Mouse (Mus musculus) intestine, embryonic 15.5 days (tissue): Measurements from ENCODE around the gene Polr1a. TPM values are rescaled to one million over a fixed set of nuclear protein-coding genes. Genes with fewer than 3 reads are reported as not detected.
"Not testable (repeated sequence)": the region's sequence is repeated elsewhere in the genome, so short reads cannot be mapped to it uniquely, and the experiment has no call there.

Source experiments
- ATAC-seq: fragments of 200-750 bp; cut with Nextera tagmentation; 2 replicates; pipeline ENCODE4 v1.8.0; 2017; ENCODE audit warnings: moderate TSS enrichment, moderate library complexity
- H3K27ac ChIP-seq: fragments of 300-500 bp; sonication (generic); 2 replicates; pipeline ENCODE4 v1.5.1; 2015; ENCODE audit warnings: mild to moderate bottlenecking, inconsistent platforms
- H3K27me3 ChIP-seq: fragments of 300-500 bp; sonication (generic); replicated peaks from 2 replicates; pipeline ENCODE4 v1.6.1; 2015; ENCODE audit warnings: inconsistent platforms
- H3K36me3 ChIP-seq: fragments of 300-500 bp; sonication (generic); 2 replicates; pipeline ENCODE4 v1.6.1; 2015; ENCODE audit warnings: inconsistent platforms
- H3K4me1 ChIP-seq: fragments of 300-500 bp; sonication (generic); replicated peaks from 2 replicates; pipeline ENCODE4 v1.6.1; 2015; ENCODE audit warnings: inconsistent platforms
- H3K4me2 ChIP-seq: fragments of 300-500 bp; sonication (generic); replicated peaks from 2 replicates; pipeline ENCODE4 v1.6.1; 2015; ENCODE audit warnings: mild to moderate bottlenecking, inconsistent platforms
- H3K4me3 ChIP-seq: fragments of 300-500 bp; sonication (generic); replicated peaks from 2 replicates; pipeline ENCODE4 v1.5.1; 2015; ENCODE audit warnings: inconsistent platforms
- H3K9ac ChIP-seq: fragments of 300-500 bp; sonication (generic); 2 replicates; pipeline ENCODE4 v1.6.1; 2015; ENCODE audit warnings: inconsistent platforms
- H3K9me3 ChIP-seq: fragments of 300-500 bp; sonication (generic); 2 replicates; pipeline ENCODE4 v1.6.1; 2016; ENCODE audit warnings: inconsistent platforms
- WGBS: fragments of 180-500 bp; shearing (Covaris S2); methylation state at CpG from one replicate; pipeline ENCODE4 v1.1.7; 2015; 5-methylcytosine and 5-hydroxymethylcytosine counted together
- polyA plus RNA-seq: library from polyadenylated mRNA; unstranded; fragments of >200 nt; fragmentation: Nextera tagmentation; extraction: Ambion mirVana; gene quantifications from 2 replicates; pipeline ENCODE4 v1.2.1, GENCODE M21; 2015

Gene Polr1a
- polyA plus RNA-seq, 1 experiment from 2014 or later, result 30.8 TPM

DNA sequence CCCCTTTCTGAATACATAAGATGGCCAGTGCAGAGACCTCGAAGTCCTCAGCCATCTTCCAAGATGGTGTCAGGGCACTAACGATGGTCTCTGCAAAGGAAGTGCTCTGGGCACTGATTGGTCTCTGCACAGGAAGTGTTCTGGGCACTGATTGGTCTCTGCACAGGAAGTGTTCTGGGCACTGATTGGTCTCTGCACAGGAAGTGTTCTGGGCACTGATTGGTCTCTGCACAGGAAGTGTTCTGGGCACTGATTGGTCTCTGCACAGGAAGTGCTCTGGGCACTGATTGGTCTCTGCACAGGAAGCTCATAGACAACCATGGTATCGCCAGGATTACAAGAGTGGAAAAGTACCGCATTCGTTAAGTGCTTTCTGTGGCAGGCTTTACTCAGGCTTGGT, 16.4 kb downstream of the Polr1a start:
- H3K9ac ChIP-seq, H3K4me1 ChIP-seq, H3K9me3 ChIP-seq, H3K4me3 ChIP-seq, H3K4me2 ChIP-seq, H3K27ac ChIP-seq, H3K27me3 ChIP-seq, ATAC-seq: not testable (repeated sequence)
- 91% methylated on average over 5 of the region's 5 CpGs for WGBS
- peaks cover 47% of the 10 kb centered on the region for H3K36me3 ChIP-seq

GRCm38 (mm10) chr6:71927911-71928310, 19.1 kb downstream of the Polr1a start:
- H3K9ac ChIP-seq, result no peak overlapping the region
- no peaks in the 10 kb centered on the region for H3K9me3 ChIP-seq
- H3K4me1 ChIP-seq, result no peaks in the 10 kb centered on the region
- H3K4me3 ChIP-seq, result no peak overlapping the region
- no peak overlapping the region for H3K4me2 ChIP-seq
- peaks cover 41% of the 10 kb centered on the region for H3K36me3 ChIP-seq
- H3K27me3 ChIP-seq, result no peaks in the 10 kb centered on the region
- ATAC-seq, result no peak
- no peak overlapping the region for H3K27ac ChIP-seq

DNA sequence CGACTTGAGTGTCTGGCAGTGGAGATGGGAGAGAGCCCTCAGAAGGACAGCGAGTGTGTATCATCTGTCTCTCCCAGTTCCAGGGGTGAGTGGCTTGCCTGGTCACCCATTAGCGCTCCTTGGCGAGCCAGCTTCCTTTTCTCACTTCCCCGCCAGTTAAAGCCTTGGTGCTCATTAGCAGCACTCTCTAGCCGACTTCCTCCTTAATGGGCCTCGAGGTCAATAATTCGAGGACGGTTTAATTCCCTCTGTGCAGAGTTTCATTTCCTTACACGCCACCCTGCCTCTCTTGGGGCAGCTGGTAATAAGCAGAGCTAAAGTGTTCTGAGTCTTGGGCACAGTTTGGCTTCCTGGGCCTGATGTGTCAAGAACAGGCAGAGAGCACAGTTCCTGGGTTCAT, 21.2 kb downstream of the Polr1a start:
- WGBS, result 93% methylated on average over 10 of the region's 10 CpGs
- Histone ChIP-seq H3K4me3 (no peak overlapping the region), H3K9me3 (no peaks in the 10 kb centered on the region), H3K9ac (no peak overlapping the region), H3K36me3 (peaks cover 36% of the 10 kb centered on the region), H3K27ac (no peak overlapping the region), H3K4me1 (no peaks in the 10 kb centered on the region), H3K27me3 (no peaks in the 10 kb centered on the region), H3K4me2 (no peak overlapping the region)
- ATAC-seq, result no peak

DNA sequence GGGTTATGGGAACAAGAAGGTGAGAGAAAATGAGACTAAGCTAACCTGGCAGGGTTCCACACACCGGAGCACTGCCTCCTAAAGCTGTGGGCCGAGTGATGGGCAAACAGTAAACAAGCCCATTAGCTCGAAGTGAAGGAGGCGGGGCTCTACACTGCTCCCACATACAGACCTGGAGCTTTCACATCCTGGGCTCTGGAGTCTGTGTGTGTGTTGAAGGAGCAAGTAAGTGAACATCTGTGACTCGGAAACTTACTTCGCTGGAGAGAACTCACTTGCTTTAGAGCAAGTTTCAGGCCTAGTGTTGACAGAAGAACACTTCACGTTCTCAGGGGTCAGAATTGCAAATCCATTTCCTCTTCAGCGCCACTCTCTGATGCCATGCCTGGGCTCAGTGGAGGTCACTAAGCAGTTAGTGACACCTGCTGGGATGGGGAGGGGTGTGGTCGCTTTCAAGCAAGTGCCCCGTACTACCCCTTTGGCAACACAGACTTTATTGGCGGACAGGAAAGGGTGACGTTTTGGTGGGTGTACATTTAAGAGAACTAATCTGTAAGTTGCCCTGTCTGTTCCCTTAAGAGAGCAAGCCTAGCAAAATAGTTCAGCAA, 22.1 kb downstream of the Polr1a start:
- 83% methylated on average over 12 of the region's 12 CpGs for WGBS
- no peaks in the 10 kb centered on the region for H3K9me3 ChIP-seq

GRCm38 (mm10) chr6:71932347-71932746, 23.5 kb downstream of the Polr1a start:
- Histone ChIP-seq H3K9ac (no peak overlapping the region), H3K9me3 (no peaks in the 10 kb centered on the region), H3K4me1 (no peaks in the 10 kb centered on the region), H3K4me2 (no peak overlapping the region), H3K27me3 (no peaks in the 10 kb centered on the region), H3K36me3 (peaks cover 42% of the 10 kb centered on the region), H3K4me3 (no peak overlapping the region), H3K27ac (no peak overlapping the region)
- WGBS, result 75% methylated on average over 5 of the region's 5 CpGs
- ATAC-seq, result no peak

More for the DNA sequence above, 22.1 kb downstream of the Polr1a start:
- peaks cover 36% of the 10 kb centered on the region for H3K36me3 ChIP-seq
- no peak overlapping the region for H3K4me3 ChIP-seq
- ATAC-seq, result no peak
- no peaks in the 10 kb centered on the region for H3K4me1 ChIP-seq
- H3K27me3 ChIP-seq, result no peaks in the 10 kb centered on the region
- H3K4me2 ChIP-seq, result no peak overlapping the region
- H3K9ac ChIP-seq, result no peak overlapping the region
- no peak overlapping the region for H3K27ac ChIP-seq

DNA sequence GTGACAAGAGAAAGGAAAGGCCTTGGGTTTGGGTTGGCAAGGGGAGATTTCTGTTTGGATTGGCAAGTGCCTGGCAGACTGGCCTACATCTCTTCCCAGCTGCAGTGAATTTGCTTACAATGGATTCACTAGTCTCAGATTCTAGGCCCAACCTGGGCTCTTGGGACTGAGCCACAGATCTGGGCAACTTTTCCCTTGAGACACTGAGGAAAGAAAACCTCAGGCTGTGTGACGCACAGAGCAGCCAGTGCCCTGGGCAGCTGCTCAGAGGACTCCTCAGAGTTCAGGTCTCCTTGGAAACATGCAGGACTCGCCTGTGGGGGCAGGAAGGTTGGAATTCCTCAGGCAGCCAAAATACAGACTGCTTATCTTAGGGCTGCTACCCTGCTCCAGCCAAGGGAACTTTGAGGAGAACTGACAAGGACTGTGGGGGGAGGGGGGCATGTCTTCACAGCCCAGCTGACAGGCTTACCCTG, 25.3 kb downstream of the Polr1a start:
- Histone ChIP-seq H3K27me3 (no peaks in the 10 kb centered on the region), H3K36me3 (peaks cover 49% of the 10 kb centered on the region), H3K4me3 (no peak overlapping the region), H3K27ac (no peak overlapping the region), H3K9ac (no peak overlapping the region), H3K9me3 (no peaks in the 10 kb centered on the region), H3K4me2 (no peak overlapping the region), H3K4me1 (no peaks in the 10 kb centered on the region)
- 47% methylated on average over 2 of the region's 2 CpGs for WGBS
- ATAC-seq, result no peak

DNA sequence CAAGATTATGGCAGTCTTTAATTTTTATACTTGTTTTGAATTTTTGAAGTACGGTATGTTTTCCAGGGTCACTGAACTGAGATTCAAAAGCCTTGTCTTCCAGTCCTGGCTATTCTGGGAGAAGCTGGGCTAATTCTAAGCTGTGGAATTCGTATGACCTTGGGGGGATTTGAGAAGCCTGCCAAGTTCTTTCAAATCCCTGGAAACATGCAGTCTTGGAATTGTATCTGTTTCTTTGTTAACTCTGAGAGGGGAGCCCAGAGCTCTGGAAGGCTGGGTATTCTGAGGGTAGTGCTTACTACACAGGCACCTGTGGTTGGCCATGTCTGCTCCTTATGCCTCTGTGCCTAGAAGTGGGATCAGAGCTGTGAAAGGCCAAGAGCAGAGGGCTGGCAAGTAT, 26.9 kb downstream of the Polr1a start:
- 63% methylated on average over 2 of the region's 2 CpGs for WGBS
- Histone ChIP-seq H3K9me3 (no peaks in the 10 kb centered on the region), H3K4me1 (no peaks in the 10 kb centered on the region), H3K27me3 (no peaks in the 10 kb centered on the region), H3K4me2 (no peak overlapping the region), H3K36me3 (peaks cover 36% of the 10 kb centered on the region), H3K27ac (no peak overlapping the region), H3K9ac (no peak overlapping the region), H3K4me3 (no peak overlapping the region)
- ATAC-seq, result no peak

DNA sequence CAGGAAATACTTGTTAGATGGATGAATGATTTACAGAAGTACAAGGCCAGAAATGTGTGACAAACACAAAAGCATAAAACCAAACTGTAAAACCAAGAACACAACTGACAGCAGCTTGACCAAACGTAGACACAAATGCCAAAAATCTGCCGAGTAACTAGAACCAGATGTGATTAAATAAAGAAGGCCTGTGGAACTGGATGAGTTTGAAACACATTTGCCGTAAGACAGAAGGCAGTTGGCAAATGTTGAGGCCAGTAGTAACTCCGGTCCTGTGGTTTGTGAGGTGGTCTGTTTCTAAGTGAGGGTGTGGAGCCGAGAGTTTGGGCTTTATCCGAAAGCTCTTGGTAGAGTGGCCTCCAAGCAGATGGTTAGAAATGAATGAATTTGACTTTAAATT, 32.1 kb downstream of the Polr1a start:
- 86% methylated on average over 6 of the region's 6 CpGs for WGBS
- peaks cover 22% of the 10 kb centered on the region for H3K36me3 ChIP-seq

GRCm38 (mm10) chr6:71945101-71945500, 36.2 kb downstream of the Polr1a start:
- WGBS, result 80% methylated on average over 6 of the region's 6 CpGs
- no peaks in the 10 kb centered on the region for H3K4me1 ChIP-seq
- no peaks in the 10 kb centered on the region for H3K9me3 ChIP-seq
- no peak overlapping the region for H3K4me2 ChIP-seq
- no peak overlapping the region for H3K4me3 ChIP-seq
- H3K27ac ChIP-seq, result no peak overlapping the region
- no peak overlapping the region for H3K9ac ChIP-seq
- peaks cover 16% of the 10 kb centered on the region for H3K36me3 ChIP-seq
- ATAC-seq, result no peak
- no peaks in the 10 kb centered on the region for H3K27me3 ChIP-seq

More for the DNA sequence above, 32.1 kb downstream of the Polr1a start:
- no peak overlapping the region for H3K27ac ChIP-seq
- no peaks in the 10 kb centered on the region for H3K27me3 ChIP-seq
- H3K4me2 ChIP-seq, result no peak overlapping the region
- ATAC-seq, result no peak
- no peak overlapping the region for H3K9ac ChIP-seq
- no peak overlapping the region for H3K4me3 ChIP-seq
- H3K9me3 ChIP-seq, result no peaks in the 10 kb centered on the region
- no peaks in the 10 kb centered on the region for H3K4me1 ChIP-seq

- Histone ChIP-seq H3K4me1 (no peaks in the 10 kb centered on the region), H3K36me3 (peaks cover 18% of the 10 kb centered on the region), H3K27me3 (no peaks in the 10 kb centered on the region), H3K27ac (no peak overlapping the region), H3K9ac (no peak overlapping the region), H3K9me3 (no peaks in the 10 kb centered on the region), H3K4me3 (no peak overlapping the region), H3K4me2 (no peak overlapping the region)
- 88% methylated on average over 8 of the region's 8 CpGs for WGBS
- no peak for ATAC-seq
These were observed 37.3 kb downstream of the Polr1a start for GRCm38 (mm10) chr6:71946121-71946520.

DNA sequence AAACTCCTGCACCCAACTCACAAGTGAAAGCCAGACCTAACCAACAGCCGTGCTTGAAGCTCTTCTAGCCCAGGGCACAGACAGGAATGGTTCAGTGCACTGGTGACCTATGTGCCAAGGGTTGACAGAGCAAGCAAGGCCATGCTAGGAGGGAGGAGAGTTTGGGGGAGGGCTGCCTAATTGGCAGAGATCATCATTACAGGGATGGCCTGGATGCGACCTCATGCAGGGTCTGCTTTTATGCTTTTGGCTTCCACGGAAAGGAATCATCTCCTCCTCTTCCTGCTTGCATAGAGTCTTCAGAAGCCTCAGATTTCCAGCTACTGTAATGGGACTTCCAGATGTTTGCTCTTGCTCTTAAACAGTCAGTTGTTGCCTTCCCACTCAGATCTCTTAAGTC, 40.9 kb downstream of the Polr1a start:
- H3K4me2 ChIP-seq, result no peak overlapping the region
- no peak for ATAC-seq
- no peak overlapping the region for H3K4me3 ChIP-seq
- no peaks in the 10 kb centered on the region for H3K27me3 ChIP-seq
- no peak overlapping the region for H3K9ac ChIP-seq
- 86% methylated on average over 3 of the region's 3 CpGs for WGBS
- no peaks in the 10 kb centered on the region for H3K4me1 ChIP-seq
- no peaks in the 10 kb centered on the region for H3K9me3 ChIP-seq
- H3K36me3 ChIP-seq, result peaks cover 28% of the 10 kb centered on the region
- H3K27ac ChIP-seq, result no peak overlapping the region

DNA sequence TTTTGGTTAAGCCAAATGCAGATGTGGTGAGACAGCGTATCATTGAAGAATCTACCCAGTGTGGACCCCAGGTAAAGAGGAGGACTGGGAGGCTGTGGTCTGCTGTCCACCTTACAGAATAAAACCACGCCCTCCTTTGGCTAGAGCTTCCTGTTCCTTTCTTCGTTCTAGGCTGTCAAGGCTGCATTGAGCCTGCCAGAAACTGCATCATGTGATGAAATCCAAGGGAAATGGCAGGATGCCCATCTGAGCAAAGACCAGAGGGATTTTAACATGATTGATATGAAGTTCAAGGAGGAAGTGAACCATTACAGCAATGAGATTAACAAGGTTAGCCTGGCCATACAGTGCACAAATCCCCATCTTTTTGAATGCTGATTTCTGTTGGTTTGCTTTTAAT, 41.7 kb downstream of the Polr1a start:
- Histone ChIP-seq H3K4me2 (no peak overlapping the region), H3K27ac (no peak overlapping the region), H3K9ac (no peak overlapping the region), H3K4me1 (no peaks in the 10 kb centered on the region), H3K9me3 (no peaks in the 10 kb centered on the region), H3K36me3 (peaks cover 29% of the 10 kb centered on the region), H3K27me3 (no peaks in the 10 kb centered on the region), H3K4me3 (no peak overlapping the region)
- 77% methylated on average over 3 of the region's 3 CpGs for WGBS
- no peak for ATAC-seq

- no peaks in the 10 kb centered on the region for H3K9me3 ChIP-seq
- H3K9ac ChIP-seq, result no peak overlapping the region
- H3K4me3 ChIP-seq, result no peak overlapping the region
- no peak overlapping the region for H3K27ac ChIP-seq
- no peak for ATAC-seq
- 90% methylated on average over 5 of the region's 5 CpGs for WGBS
- H3K27me3 ChIP-seq, result no peaks in the 10 kb centered on the region
- H3K4me2 ChIP-seq, result no peak overlapping the region
- H3K4me1 ChIP-seq, result no peaks in the 10 kb centered on the region
- peaks cover 29% of the 10 kb centered on the region for H3K36me3 ChIP-seq
These were observed 42.3 kb downstream of the Polr1a start for GRCm38 (mm10) chr6:71951192-71951591.
